Mouse (Mus musculus) cerebral cortex, adult 2 months (tissue): Measurements from ENCODE around the gene Gm10518.

Experiments
- WGBS: fragments of 180-500 bp; shearing (Covaris S2); methylation state at CpG from one replicate; pipeline ENCODE4 v1.1.7; 2018; 5-methylcytosine and 5-hydroxymethylcytosine counted together

Gene Gm10518

GRCm38 (mm10) chr1:179836426-179837404 lies 33.5 kb downstream of the Gm10518 start:
- WGBS = 90% methylated on average over 7 of the region's 7 CpGs

- WGBS = 76% methylated on average over 7 of the region's 7 CpGs
These were observed 39.4 kb downstream of the Gm10518 start for GRCm38 (mm10) chr1:179842568-179842967.

GRCm38 (mm10) chr1:179843981-179844380 lies 40.8 kb downstream of the Gm10518 start:
- 33% methylated on average over 3 of the region's 3 CpGs for WGBS

GRCm38 (mm10) chr1:179844894-179845293 lies 41.7 kb downstream of the Gm10518 start:
- WGBS = 17% methylated on average over 5 of the region's 5 CpGs

- 88% methylated on average over 16 of the region's 16 CpGs for WGBS
These were observed 42.8 kb downstream of the Gm10518 start for GRCm38 (mm10) chr1:179845832-179846499.

- 55% methylated on average over 7 of the region's 7 CpGs for WGBS
These were observed 44.0 kb downstream of the Gm10518 start for GRCm38 (mm10) chr1:179847173-179847572.

- 5% methylated on average over 20 of the region's 20 CpGs for WGBS
These were observed 44.7 kb downstream of the Gm10518 start for GRCm38 (mm10) chr1:179847759-179848389.

GRCm38 (mm10) chr1:179853421-179853820 lies 50.2 kb downstream of the Gm10518 start:
- 60% methylated on average over 4 of the region's 4 CpGs for WGBS
